Mouse (Mus musculus) left cerebral cortex, adult 11 months (tissue): ENCODE measurements around the gene Upb1.
"Not testable (repeated sequence)": the region's sequence is repeated elsewhere in the genome, so short reads cannot be mapped to it uniquely, and the experiment has no call there.

Experiments
- DNase-seq: peaks from one replicate; pipeline ENCODE4 v3.0.0; 2022; ENCODE audit warnings: low spot score

The Upb1 gene

DNA sequence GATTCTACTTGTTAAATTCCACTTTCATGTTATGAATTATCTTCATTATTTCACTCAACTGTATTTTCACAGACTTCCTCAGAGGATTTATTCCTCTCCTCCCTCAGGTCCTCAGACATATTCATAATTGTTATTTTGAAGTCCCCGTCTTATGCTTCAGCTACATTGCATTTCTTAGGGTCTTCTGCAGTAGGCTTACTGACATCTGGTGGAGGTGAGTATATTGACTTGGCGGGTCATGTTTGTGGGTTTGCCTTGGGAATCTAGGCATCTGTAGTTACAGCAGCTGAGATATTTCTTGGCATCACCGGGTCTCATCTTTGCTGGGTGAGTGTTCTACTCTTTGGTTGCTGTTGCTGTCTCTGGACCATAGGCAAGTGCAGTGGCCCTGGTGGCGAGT is at the start of gene Upb1:
Gene Upb1 (plus strand): TSS at position 158 of the 400 bp plus-strand sequence.
- DNase-seq = no peak

DNA sequence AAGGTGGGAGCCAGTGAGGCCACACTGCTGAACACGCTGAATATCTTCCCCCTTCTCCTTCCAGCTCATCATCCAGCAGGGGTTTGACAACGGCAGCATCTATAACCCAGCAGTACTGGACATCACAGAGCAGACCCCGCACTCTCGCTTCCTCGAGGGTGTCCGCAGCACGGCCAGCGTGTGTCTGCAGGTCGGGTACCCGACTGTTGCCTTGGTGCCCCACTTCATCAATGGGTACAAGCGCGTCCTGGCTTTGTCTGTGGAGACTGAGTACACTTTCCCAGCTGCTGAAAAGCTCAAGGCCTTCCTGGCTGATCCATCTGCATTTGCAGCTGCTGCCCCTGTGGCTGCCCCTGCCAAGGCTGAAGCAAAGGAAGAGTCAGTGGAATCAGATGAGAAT is 48.4 kb upstream of the Upb1 start:
- no peak for DNase-seq

DNA sequence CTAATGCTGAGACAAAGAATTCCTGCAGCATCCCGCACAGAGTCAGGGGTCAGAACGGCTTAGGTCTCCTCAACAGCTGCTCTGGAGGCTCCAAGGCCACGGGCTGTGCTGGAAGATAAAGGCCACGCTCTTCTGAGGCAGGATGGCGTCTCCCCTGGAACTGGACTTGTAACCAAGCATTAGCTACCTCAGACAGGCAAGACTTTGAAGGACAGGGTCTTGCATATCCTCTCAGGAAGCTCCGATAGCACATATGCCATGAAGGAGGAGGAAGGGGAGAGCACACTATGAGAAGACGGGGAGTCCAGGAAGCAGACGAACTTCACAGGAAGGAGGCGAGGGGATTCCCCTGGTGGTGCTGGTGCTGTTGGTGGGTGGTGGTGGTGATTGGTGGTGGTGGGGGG is 47.1 kb upstream of the Upb1 start:
- not testable (repeated sequence) for DNase-seq

DNA sequence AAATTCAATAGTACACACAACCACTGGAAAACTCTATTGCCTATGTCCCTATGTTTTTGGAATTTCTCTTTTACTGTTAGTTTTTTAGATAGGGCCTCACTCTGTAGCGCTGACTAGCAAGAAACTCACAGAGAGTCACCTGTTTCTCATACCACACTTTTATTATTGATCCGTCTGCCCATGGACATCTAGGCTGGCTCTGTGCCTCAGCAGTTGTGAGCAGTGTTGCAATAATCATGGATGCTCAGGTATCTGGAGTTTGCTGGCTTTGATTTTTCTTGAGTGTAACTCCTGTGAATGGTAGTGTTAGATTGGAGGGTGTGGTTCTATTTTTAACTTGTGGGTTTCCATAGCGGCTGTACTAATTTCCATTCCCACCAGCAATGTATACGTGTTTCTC is 45.6 kb upstream of the Upb1 start:
- no peak for DNase-seq

DNA sequence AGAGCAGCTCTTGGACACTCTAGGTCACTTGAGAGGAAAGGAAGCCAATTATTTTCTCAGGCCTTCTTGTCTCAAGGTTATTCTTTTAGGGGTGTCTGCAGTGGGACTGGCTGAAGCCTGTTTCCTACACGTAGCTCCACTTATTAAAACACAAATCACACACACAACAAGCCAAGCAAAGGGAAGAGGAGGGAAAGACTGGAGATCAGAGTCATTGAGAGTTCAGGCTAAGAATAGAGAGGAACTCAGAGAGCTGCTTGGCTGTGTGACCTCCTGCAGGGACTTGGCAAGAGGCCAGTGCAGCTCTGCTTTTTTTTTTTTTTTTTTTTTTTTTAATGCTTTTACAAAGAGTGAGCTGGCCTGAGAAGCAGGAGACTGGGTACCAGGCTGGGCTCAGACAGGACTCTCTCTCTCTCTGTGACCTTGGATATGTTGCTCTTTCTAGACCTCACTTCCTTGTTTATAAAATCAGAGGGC is 36.7 kb upstream of the Upb1 start:
- DNase-seq = not testable (repeated sequence)

DNA sequence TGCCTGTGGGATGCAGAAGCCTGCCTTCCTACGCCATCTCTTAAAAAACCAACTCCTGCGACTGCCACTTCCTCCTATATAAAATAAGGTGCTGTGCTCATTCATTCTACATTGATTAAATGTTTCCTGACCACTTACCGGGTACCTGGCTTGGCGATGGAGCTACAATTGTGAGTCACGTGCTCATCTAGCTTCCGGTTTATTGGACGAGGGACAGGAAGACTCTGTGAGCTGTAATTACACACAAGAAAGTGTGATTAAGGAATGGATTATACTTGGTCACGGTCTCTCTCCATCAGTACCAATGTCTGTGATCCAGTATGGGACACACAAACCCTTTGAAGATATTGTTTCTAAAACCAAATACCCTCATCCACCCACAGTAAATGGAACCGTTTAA is 36.1 kb upstream of the Upb1 start:
- no peak for DNase-seq

DNA sequence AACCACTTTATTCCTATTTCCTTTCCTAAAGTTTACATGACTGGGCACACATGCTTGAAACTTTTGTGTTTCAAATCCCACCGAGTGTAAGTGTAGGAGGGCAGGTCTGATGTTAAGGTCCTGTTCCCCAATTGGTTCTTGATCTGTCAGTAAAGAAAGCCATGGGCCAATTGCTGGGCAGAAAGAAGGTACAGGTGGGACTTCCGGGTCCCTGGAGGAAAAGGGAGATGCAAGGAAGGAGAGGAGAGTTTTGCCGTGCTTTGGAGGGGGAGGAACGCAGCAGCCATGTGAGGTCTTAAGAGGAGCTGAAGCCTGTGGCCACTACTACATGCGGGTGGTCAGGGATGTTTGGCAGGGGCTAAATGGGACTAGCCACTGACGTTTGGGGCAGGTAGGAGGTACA is 35.7 kb upstream of the Upb1 start:
- DNase-seq = no peak

DNA sequence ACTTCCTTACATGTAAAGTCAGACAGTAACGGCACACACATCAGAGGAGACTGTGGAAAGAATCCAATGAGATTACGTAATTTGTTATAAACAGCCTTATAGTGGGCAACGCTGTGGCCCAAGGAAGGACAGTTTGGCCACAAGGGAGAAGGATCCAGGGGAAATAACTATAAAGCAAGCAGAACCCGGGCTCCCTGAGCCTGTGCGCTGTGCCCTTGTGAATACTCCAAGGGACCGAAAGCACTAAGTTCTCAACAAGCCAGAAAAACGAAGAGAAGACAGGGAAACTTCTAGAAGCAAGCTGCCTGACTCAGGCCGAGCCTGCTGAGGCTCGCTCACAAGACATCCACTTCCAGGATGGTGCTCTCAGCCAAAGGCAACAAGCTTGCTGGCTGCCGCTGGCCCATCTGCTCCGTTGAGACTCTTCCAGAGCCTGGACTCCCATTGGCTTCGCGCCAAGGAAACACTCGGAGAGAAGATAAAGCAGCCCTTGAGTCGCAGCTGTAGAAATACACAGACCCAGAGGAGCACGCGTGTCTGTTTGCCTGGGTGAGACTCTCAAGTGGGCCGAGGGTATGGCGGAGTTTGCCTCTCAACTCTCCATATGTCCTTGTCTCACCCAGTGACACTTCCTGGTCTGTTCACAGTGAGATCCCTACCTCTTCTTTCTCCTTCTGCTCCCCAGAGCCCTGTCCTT is 27.1 kb upstream of the Upb1 start:
- not testable (repeated sequence) for DNase-seq

DNA sequence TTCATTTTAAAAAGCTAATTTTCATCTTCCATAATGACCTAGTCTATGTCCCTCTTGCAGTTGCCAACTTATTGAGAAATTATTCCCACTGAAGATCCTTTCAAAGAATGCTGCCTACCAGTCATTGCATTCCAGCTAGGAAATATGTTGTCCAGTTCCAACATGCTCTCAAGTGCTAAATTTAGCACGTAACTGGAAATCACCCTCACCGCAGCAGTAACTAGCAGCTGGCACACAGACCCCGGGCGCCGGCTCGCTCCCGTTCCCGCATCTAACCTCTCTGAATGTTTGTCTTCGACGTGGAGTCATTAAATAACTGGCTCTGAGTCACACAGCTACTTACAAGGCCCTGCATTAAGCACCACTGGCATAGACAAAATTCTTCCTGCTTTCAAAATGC is 22.2 kb upstream of the Upb1 start:
- DNase-seq = no peak

DNA sequence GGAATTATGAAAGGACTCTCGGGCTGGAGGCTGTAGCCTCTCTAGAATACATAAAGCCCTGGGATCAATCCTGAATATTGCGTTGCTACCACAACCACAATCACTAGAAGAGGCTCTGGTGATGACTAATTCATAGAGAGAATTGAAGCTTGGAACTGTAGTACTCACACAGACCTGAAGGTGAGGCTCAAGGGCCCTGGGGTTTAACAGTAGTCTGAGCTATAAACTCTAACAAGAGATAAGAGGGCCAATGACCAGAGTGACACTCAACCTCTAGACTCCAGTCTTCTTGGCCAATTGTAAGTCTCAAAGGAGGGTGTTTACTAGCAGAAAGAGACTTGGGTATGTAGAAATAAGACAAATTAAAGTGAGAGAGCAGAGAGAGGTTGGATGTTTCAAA is 10.8 kb upstream of the Upb1 start:
- no peak for DNase-seq

DNA sequence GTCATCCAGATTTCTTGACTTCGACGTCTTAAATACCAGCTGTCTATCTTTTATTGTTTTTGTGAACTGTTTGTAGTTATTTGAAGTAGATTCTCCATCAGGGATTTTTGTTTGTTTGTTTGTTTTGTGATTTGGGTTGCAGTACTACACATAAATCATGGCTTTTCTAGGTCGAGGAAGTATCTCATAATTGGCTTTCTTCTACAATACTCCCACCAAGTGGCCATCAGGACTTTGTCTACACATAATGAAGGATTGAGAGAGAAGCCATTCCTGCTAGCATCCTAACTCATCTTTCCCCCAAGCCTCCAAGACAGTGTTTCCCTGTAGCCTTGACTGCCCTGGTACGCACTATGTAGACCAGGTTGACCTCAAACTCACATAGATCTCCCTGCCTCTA is 10.1 kb upstream of the Upb1 start:
- DNase-seq = no peak

DNA sequence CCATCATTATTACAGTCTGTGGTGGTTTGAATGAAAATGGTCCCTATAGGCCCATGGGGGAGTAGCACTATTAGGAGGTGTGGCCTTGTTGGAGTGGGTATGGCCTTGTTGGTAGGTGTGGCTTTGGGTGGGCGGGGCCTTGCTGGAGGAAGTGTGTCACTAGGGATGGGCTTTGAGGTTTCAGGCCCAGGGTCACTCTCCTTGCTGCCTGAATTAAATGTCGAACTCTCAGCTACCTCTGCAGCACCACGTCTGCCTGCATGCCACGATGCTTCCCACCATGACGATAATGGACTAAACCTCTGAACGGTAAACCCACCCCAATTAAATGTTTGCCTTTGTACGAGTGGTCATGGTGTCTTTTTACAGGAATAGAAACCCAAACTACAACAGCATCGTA is 6.1 kb upstream of the Upb1 start:
- DNase-seq = no peak

DNA sequence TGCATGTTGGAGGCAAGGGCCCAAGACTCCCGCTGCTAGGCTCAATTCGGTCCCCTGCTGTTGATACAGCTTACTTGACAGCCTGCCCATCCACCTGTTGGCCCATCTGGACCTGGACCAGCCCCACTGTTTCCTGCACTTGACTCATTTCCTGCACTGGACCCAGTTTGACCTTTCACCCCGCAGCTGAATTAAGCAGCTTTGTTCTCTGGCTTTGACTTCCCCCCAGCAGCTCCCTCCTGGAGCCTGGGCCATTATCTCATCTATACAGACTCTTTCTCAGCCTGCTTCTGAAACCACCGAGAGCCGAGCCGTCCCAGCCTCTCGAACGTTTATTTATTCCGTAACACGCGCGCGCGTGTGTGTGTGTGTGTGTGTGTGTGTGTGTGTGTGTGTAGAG is 3.9 kb upstream of the Upb1 start:
- DNase-seq = no peak

DNA sequence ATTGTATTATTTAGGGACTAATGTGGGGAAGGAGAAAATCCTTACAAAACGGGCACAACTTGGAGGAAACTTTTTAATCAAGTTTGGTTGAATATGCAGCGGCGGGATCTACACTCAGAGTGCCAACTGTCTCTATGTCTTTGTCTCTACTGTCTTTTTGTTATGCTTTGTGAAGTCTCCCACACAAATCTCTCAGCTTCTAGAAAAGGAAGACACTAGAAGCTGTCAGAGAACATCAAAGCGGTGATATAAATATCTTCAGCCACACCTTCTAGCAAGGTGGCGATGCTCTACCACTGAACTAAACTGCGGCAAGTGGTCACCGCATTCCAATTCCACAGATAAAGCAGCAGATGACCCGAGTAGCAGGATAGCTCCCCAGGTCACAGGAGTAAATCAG is 5.0 kb downstream of the Upb1 start:
- DNase-seq = no peak

DNA sequence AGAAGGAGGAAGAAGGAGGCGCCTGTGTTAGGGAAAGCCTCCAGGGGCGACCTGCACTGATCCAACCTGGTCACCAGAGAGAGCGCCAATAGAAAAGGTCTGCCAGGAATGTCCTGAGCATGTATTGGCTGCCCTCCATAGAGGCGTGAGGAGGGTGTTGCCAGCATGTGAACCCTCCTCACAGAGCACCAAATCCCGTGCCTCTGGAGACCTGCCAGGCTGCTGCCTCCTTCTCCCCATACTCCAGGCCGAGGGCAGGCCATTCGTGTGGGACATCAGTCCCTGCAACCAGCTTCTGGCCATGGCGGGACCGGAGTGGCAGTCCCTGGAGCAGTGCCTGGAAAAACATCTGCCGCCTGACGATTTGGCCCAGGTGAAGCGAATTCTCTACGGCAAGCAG is 5.8 kb downstream of the Upb1 start:
- DNase-seq = no peak

DNA sequence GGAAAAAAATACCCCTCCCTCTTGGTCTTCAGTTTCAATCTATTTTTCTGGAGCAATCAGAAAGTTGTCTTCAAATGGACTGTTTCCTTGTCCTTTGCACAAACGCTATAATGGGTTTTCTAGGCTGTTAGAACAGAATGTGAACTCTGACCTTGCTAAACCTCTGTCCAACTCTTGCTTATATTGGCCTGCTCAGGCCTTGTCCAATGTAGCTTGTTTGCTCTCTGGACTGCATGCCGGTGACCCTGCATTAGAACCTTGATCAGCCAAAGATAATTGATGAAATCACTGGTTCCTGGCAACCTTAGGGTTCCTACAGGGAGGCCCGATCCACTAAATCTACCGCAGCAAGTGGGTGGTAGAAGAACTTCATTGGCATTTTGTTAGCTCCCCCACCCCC is 6.8 kb downstream of the Upb1 start:
- no peak for DNase-seq

DNA sequence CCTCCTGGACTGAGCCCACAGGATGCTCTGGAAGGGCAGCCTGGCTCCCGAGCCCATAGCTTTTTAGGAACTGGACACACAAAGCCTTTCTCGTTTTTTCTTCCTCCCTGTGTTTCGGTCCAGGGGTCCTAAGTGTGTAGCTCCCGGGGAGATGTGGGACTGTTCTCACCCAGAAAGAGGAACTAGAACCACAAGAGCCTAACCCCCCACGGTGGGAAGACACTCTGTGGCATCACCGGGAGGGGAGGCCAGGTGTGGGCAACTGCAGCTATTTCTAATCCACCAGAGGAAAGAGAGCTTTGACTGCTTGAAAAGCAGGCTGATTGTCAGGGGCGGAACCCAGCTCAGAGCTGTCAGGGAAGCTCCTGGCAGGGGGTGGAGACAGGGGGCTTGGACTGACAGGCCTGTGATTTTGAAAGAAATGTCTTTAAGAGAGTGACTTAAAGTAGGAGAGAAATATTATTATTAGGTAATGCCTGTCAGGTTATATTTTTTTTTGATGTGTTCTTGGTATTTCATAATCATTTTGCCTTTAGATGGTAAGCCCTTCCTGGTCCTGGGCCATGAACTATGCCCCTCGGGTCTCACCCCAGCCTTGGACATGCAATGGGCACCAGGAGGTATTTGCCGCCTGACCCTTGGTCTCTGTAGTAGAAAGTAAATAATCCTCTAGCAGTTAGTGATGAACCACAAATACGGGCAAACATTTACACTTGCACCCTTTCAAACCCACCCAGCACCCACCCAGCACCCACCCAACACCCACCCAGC is 10.6 kb downstream of the Upb1 start:
- not testable (repeated sequence) for DNase-seq

DNA sequence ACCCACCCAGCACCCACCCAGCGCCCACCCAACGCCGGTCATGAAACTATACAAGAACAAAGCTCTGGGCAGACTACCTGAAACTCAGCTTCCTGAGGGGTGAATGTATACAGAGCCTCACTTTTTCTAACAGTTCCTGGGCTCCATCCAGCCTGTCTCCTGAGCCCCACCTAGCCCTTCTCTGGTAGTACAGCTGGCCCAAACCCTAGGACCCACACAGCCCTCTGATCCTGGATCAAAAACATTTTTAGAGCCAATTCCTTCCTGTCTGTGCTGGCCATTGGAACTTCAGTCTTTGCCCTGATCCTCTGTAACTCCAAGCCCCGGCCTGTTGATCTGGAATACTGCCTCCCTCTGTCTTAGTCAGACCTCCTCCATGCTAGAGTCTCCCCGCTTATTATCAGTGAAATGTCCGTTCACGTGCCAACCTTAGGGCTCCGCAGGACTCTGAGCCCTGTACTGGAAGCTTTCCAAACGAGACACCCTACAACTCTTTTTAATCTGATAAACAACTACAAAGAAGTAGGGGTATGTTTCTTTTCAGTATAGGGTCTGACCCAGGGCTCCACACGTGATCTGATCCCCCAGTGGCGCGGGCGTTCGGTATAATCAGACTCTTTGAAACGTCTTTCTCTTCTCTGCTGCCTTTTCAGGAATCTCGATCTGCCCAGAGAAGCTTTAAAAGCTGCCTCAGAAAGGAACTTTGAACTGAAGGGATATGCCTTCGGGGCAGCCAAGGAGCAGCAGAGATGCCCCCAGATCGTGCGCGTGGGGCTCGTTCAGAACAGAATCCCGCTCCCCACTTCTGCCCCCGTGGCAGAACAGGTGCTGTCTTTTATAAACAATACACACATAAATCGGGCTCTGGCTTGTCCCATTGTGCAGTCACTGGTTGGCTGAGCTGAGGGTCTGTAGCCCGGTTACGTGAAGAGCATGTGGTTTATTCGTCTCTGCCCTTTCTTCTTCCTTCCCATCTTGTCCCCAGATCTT is 11.5 kb downstream of the Upb1 start:
- DNase-seq = no peak

DNA sequence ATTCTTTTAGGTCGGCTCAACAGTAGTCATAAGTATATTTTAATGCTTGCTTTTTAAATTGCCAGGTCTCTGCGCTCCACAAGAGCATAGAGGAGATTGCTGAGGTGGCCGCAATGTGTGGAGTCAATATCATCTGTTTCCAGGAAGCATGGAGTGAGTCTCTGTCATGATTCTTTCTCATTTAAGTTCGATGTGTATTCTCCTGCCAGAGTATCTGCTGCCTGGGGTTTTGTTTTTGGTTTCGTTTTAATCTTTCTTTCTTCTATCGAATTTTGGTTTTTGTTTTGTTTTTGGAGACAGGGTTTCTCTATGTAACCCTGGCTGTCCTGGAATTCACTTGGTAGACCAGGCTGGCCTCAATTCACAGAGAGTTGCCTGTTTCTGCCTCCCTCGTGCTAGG is 14.0 kb downstream of the Upb1 start:
- no peak for DNase-seq

DNA sequence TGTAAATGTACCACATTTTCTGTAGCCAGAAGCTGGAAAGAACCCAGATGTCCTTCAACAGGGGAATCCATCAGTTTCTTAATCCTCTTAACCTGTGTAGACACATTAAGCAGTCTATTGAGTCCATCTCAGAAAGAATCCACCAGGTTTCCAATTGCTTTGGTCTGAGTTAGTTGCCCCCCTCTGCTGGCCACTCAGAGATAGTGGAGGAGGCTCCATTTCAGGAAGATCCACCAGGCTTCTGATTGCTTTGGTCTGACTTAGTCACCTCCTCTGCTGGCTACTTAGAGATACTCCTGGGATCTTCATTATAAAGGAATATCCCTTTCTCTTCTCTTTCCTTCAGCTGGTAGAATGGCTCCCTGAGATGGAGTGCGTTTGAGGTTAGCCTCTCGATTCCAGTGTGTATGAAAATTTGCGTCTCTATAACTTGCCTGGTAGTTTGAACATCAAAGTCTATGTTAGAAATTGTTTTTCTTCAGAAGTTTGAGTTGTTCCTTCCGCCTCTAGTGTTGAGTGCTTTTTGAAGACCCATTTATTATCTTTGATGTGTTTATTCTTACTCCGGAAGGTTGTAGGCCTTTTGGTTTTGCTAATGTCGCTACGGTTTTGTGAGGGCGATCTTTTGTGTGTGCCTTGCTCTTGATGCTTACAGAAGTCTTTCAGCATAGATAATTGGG is 16.6 kb downstream of the Upb1 start:
- DNase-seq = no peak

DNA sequence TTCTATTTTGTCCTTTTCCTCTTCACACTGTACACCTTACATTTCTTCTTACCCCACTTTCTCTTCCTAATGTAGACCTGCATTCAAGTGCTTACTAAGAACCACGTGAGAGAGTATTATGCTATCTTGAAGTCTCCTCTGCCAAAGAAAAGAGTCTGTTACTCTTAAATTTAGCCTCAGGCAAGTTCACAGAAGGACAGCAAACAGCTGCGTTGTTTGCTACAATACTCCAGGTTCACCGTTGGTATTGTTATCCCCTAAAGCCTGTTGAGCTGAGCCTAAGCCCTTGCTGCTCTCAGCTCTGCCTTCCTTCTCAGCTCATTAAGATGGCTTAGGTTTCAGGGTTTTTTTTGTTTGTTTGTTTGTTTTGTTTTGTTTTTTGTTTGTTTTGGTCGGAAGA is 17.8 kb downstream of the Upb1 start:
- DNase-seq = no peak

DNA sequence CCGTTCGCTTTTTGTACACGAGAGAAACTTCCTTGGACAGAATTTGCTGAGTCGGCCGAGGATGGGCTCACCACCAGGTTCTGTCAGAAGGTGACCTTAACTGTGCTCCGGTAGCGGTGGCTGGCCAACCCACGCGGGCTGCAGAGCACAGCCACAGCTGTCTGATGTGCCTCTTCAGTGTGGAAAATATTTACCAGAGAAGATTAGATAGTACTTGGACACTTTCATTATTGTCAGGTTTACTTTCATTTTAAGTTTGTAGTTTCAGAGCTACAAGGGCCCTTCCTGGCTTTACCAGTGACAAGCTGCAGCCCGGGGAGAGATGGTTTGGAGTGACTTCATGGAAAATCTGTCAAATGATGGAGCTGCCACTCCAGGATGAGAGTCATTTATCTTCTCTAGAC is 23.6 kb downstream of the Upb1 start:
- no peak for DNase-seq
